Mouse (Mus musculus) thymus, adult 2 months (tissue): ENCODE measurements around the gene 1700017D01Rik.

Source experiments
- CTCF ChIP-seq: fragments of 200-500 bp; IDR thresholded peaks from 2 replicates; pipeline ENCODE4 v1.5.1; 2012; ENCODE audit warnings: mild to moderate bottlenecking, control low read depth, low read length, moderate library complexity, borderline replicate concordance; ENCODE audit not compliant: control insufficient read depth, poor library complexity, insufficient read depth; ENCODE audit errors: extremely low read depth
- POLR2A ChIP-seq: fragments of 200-500 bp; IDR thresholded peaks from 2 replicates; pipeline ENCODE4 v1.6.1; 2012; ENCODE audit warnings: mild to moderate bottlenecking, low read length, control low read depth, moderate library complexity; ENCODE audit not compliant: control insufficient read depth, poor library complexity, insufficient read depth; ENCODE audit errors: extremely low read depth

GRCm38 (mm10) chr19:11048503-11048902 lies 82.2 kb downstream of the 1700017D01Rik start:
- TF ChIP-seq POLR2A = no peak
- TF ChIP-seq CTCF = no peak
